Mouse (Mus musculus) neural tube, embryonic 15.5 days (tissue): ENCODE results near the gene Pfn4. TPM values are rescaled to one million over a fixed set of nuclear protein-coding genes. Genes with fewer than 3 reads are reported as not detected.
A peak's percentile ranks its signal among the peaks of the same experiment; 100 is the strongest.
"Not testable (repeated sequence)": the region's sequence is repeated elsewhere in the genome, so short reads cannot be mapped to it uniquely, and the experiment has no call there.

ENCODE experiments used
- ATAC-seq: fragments of 200-750 bp; cut with Nextera tagmentation; 2 replicates; pipeline ENCODE4 v1.8.0; 2017; ENCODE audit warnings: mild to moderate bottlenecking, moderate TSS enrichment, moderate library complexity; ENCODE audit not compliant: low FRiP score
- H3K27ac ChIP-seq: fragments of 300-500 bp; sonication (generic); replicated peaks from 2 replicates; pipeline ENCODE4 v1.5.1; 2015; ENCODE audit warnings: mild to moderate bottlenecking, inconsistent platforms
- H3K27me3 ChIP-seq: fragments of 300-500 bp; sonication (generic); replicated peaks from 2 replicates; pipeline ENCODE4 v1.6.1; 2015; ENCODE audit warnings: inconsistent platforms
- H3K36me3 ChIP-seq: fragments of 300-500 bp; sonication (generic); 2 replicates; pipeline ENCODE4 v1.6.1; 2015; ENCODE audit warnings: inconsistent platforms
- H3K4me1 ChIP-seq: fragments of 300-500 bp; sonication (generic); 2 replicates; pipeline ENCODE4 v1.6.1; 2015; ENCODE audit warnings: inconsistent platforms
- H3K4me2 ChIP-seq: fragments of 300-500 bp; sonication (generic); 2 replicates; pipeline ENCODE4 v1.6.1; 2015; ENCODE audit warnings: inconsistent platforms, mild to moderate bottlenecking, moderate library complexity
- H3K4me3 ChIP-seq: fragments of 300-500 bp; sonication (generic); replicated peaks from 2 replicates; pipeline ENCODE4 v1.5.1; 2015; ENCODE audit warnings: mild to moderate bottlenecking, inconsistent platforms
- H3K9ac ChIP-seq: fragments of 300-500 bp; sonication (generic); replicated peaks from 2 replicates; pipeline ENCODE4 v1.6.1; 2015; ENCODE audit warnings: mild to moderate bottlenecking, inconsistent platforms
- H3K9me3 ChIP-seq: fragments of 300-500 bp; sonication (generic); replicated peaks from 2 replicates; pipeline ENCODE4 v1.6.1; 2016; ENCODE audit warnings: inconsistent platforms
- WGBS: fragments of 180-500 bp; shearing (Covaris S2); methylation state at CpG from one replicate; pipeline ENCODE4 v1.1.7; 2015; ENCODE audit warnings: mixed read lengths; 5-methylcytosine and 5-hydroxymethylcytosine counted together
- polyA plus RNA-seq: library from polyadenylated mRNA; unstranded; fragments of >200 nt; fragmentation: Nextera tagmentation; extraction: Ambion mirVana; gene quantifications from 2 replicates; pipeline ENCODE4 v1.2.1, GENCODE M21; 2015

Pfn4 gene
- polyA plus RNA-seq, 1 experiment from 2014 or later: 13.3 TPM

- H3K9me3 ChIP-seq: no peaks in the 10 kb centered on the region; the same call in 1 of the 2 replicates
- 86% methylated on average over 1 of the region's 1 CpGs for WGBS
- no peaks in the 10 kb centered on the region for H3K4me1 ChIP-seq
- no peak overlapping the region for H3K9ac ChIP-seq
- H3K36me3 ChIP-seq: no peaks in the 10 kb centered on the region
- no peaks in the 10 kb centered on the region for H3K27me3 ChIP-seq
- H3K27ac ChIP-seq: no peak overlapping the region
- H3K4me3 ChIP-seq: no peak overlapping the region
- H3K4me2 ChIP-seq: no peak overlapping the region
- no peak for ATAC-seq
Observed at GRCm38 (mm10) chr12:4757060-4757459, 11.8 kb upstream of the Pfn4 start.

- WGBS: 15% methylated on average over 13 of the region's 13 CpGs
- Histone ChIP-seq H3K4me2 (peak overlapping the region; percentile 75), H3K36me3 (no peaks in the 10 kb centered on the region), H3K27me3 (no peaks in the 10 kb centered on the region), H3K4me3 (peak overlapping the region; percentile 77), H3K9me3 (no peaks in the 10 kb centered on the region), H3K9ac (peak overlapping the region; percentile 92), H3K27ac (peak overlapping the region; percentile 99), H3K4me1 (peaks cover 4% of the 10 kb centered on the region; the same call in 1 of the 2 replicates)
- peak; percentile 56 for ATAC-seq
Observed at GRCm38 (mm10) chr12:4769333-4769723, 506 bp downstream of the Pfn4 start.

GRCm38 (mm10) chr12:4774895-4775587, 6.2 kb downstream of the Pfn4 start:
- no peak for ATAC-seq
- H3K4me3 ChIP-seq: no peak overlapping the region
- no peak overlapping the region for H3K27ac ChIP-seq
- 91% methylated on average over 8 of the region's 8 CpGs for WGBS
- H3K36me3 ChIP-seq: 0 out of 2 replicates have a peak, but pooled peaks cover 3% of the 10 kb centered on the region
- no peaks in the 10 kb centered on the region for H3K27me3 ChIP-seq
- no peak overlapping the region for H3K9ac ChIP-seq
- H3K9me3 ChIP-seq: no peaks in the 10 kb centered on the region
- no peaks in the 10 kb centered on the region for H3K4me1 ChIP-seq
- H3K4me2 ChIP-seq: no peak overlapping the region

GRCm38 (mm10) chr12:4775588-4775949, 6.7 kb downstream of the Pfn4 start:
- no peak for ATAC-seq
- no peaks in the 10 kb centered on the region for H3K4me1 ChIP-seq
- no peak overlapping the region for H3K4me3 ChIP-seq
- 80% methylated on average over 9 of the region's 9 CpGs for WGBS
- no peaks in the 10 kb centered on the region for H3K9me3 ChIP-seq
- H3K27ac ChIP-seq: no peak overlapping the region
- 0 out of 2 replicates have a peak, but pooled peaks cover 3% of the 10 kb centered on the region for H3K36me3 ChIP-seq
- no peak overlapping the region for H3K4me2 ChIP-seq
- H3K27me3 ChIP-seq: no peaks in the 10 kb centered on the region
- H3K9ac ChIP-seq: no peak overlapping the region

GRCm38 (mm10) chr12:4777734-4778133, 8.9 kb downstream of the Pfn4 start:
- 89% methylated on average over 6 of the region's 6 CpGs for WGBS
- Histone ChIP-seq H3K9ac (no peak overlapping the region), H3K36me3 (0 out of 2 replicates have a peak, but pooled peaks cover 3% of the 10 kb centered on the region), H3K27me3 (no peaks in the 10 kb centered on the region), H3K4me2 (no peak overlapping the region), H3K4me3 (no peak overlapping the region), H3K27ac (no peak overlapping the region), H3K4me1 (no peaks in the 10 kb centered on the region), H3K9me3 (no peaks in the 10 kb centered on the region)
- ATAC-seq: no peak

GRCm38 (mm10) chr12:4780245-4780644, 11.4 kb downstream of the Pfn4 start:
- H3K9me3 ChIP-seq: no peaks in the 10 kb centered on the region
- no peak for ATAC-seq
- H3K27ac ChIP-seq: no peak overlapping the region
- no peak overlapping the region for H3K9ac ChIP-seq
- 0 out of 2 replicates have a peak, but pooled peaks cover 3% of the 10 kb centered on the region for H3K36me3 ChIP-seq
- H3K4me1 ChIP-seq: no peaks in the 10 kb centered on the region
- no peaks in the 10 kb centered on the region for H3K27me3 ChIP-seq
- no peak overlapping the region for H3K4me3 ChIP-seq
- 74% methylated on average over 2 of the region's 2 CpGs for WGBS
- H3K4me2 ChIP-seq: no peak overlapping the region

GRCm38 (mm10) chr12:4781270-4781669, 12.4 kb downstream of the Pfn4 start:
- Histone ChIP-seq H3K36me3 (0 out of 2 replicates have a peak, but pooled peaks cover 3% of the 10 kb centered on the region), H3K9ac (no peak overlapping the region), H3K4me2 (no peak overlapping the region), H3K4me1 (no peaks in the 10 kb centered on the region), H3K9me3 (no peaks in the 10 kb centered on the region), H3K27me3 (no peaks in the 10 kb centered on the region), H3K4me3 (no peak overlapping the region), H3K27ac (no peak overlapping the region)
- WGBS: 97% methylated on average over 1 of the region's 1 CpGs
- ATAC-seq: no peak

GRCm38 (mm10) chr12:4781725-4782404, 13.0 kb downstream of the Pfn4 start:
- H3K9me3 ChIP-seq, ATAC-seq, H3K27ac ChIP-seq, H3K36me3 ChIP-seq, H3K4me1 ChIP-seq, H3K4me2 ChIP-seq, H3K4me3 ChIP-seq, H3K9ac ChIP-seq, H3K27me3 ChIP-seq: not testable (repeated sequence)
- WGBS: 88% methylated on average over 9 of the region's 9 CpGs

- H3K36me3 ChIP-seq: no peaks in the 10 kb centered on the region
- 67% methylated on average over 5 of the region's 5 CpGs for WGBS
- no peak for ATAC-seq
- no peaks in the 10 kb centered on the region for H3K27me3 ChIP-seq
- H3K9ac ChIP-seq: no peak overlapping the region
- no peaks in the 10 kb centered on the region for H3K4me1 ChIP-seq
- no peaks in the 10 kb centered on the region for H3K9me3 ChIP-seq
- no peak overlapping the region for H3K4me3 ChIP-seq
- H3K4me2 ChIP-seq: no peak overlapping the region
- H3K27ac ChIP-seq: no peak overlapping the region
Observed at GRCm38 (mm10) chr12:4783598-4783997, 14.8 kb downstream of the Pfn4 start.

- H3K9me3 ChIP-seq: no peaks in the 10 kb centered on the region
- no peaks in the 10 kb centered on the region for H3K4me1 ChIP-seq
- 84% methylated on average over 2 of the region's 2 CpGs for WGBS
- no peak for ATAC-seq
- H3K27me3 ChIP-seq: no peaks in the 10 kb centered on the region
- H3K27ac ChIP-seq: no peak overlapping the region
- no peak overlapping the region for H3K4me2 ChIP-seq
- no peak overlapping the region for H3K4me3 ChIP-seq
- no peaks in the 10 kb centered on the region for H3K36me3 ChIP-seq
- no peak overlapping the region for H3K9ac ChIP-seq
Observed at GRCm38 (mm10) chr12:4784466-4784865, 15.6 kb downstream of the Pfn4 start.

- WGBS: 96% methylated on average over 25 of the region's 25 CpGs
- H3K36me3 ChIP-seq, ATAC-seq: not testable (repeated sequence)
Observed at GRCm38 (mm10) chr12:4788128-4788527, 19.3 kb downstream of the Pfn4 start.

GRCm38 (mm10) chr12:4793718-4794117, 24.9 kb downstream of the Pfn4 start:
- WGBS: 83% methylated on average over 1 of the region's 1 CpGs
- H3K4me2 ChIP-seq: no peak overlapping the region
- H3K36me3 ChIP-seq: no peaks in the 10 kb centered on the region
- no peak for ATAC-seq
- H3K4me3 ChIP-seq: no peak overlapping the region
- no peaks in the 10 kb centered on the region for H3K4me1 ChIP-seq
- no peaks in the 10 kb centered on the region for H3K9me3 ChIP-seq
- no peak overlapping the region for H3K27ac ChIP-seq
- no peak overlapping the region for H3K9ac ChIP-seq
- H3K27me3 ChIP-seq: no peaks in the 10 kb centered on the region

More at GRCm38 (mm10) chr12:4788128-4788527, 19.3 kb downstream of the Pfn4 start:
- H3K27ac ChIP-seq, H3K27me3 ChIP-seq, H3K9me3 ChIP-seq, H3K4me2 ChIP-seq, H3K4me3 ChIP-seq, H3K4me1 ChIP-seq, H3K9ac ChIP-seq: not testable (repeated sequence)
